Mouse (Mus musculus) hindbrain, embryonic 11.5 days (tissue): Measurements from ENCODE around the gene Atp1a4. TPM values are rescaled to one million over a fixed set of nuclear protein-coding genes. Genes with fewer than 3 reads are reported as not detected.

ENCODE experiments used
- ATAC-seq: fragments of 200-750 bp; cut with Nextera tagmentation; 2 replicates; pipeline ENCODE4 v1.8.0; 2017; ENCODE audit warnings: mild to moderate bottlenecking, moderate TSS enrichment, moderate library complexity; ENCODE audit not compliant: low FRiP score
- DNase-seq: peaks from one replicate; pipeline ENCODE4 v3.0.0-alpha.2; 2015; ENCODE audit warnings: low spot score
- H3K27ac ChIP-seq: fragments of 300-500 bp; sonication (generic); 2 replicates; pipeline ENCODE4 v1.5.1; 2014; ENCODE audit warnings: mild to moderate bottlenecking, low read depth, low read length
- H3K27me3 ChIP-seq: fragments of 300-500 bp; sonication (generic); 2 replicates; pipeline ENCODE4 v1.6.1; 2014; ENCODE audit warnings: mild to moderate bottlenecking, low read length, moderate library complexity, mixed read lengths; ENCODE audit not compliant: control insufficient read depth, insufficient read depth
- H3K36me3 ChIP-seq: fragments of 300-500 bp; sonication (generic); 2 replicates; pipeline ENCODE4 v1.6.1; 2014; ENCODE audit warnings: mild to moderate bottlenecking, low read length, moderate library complexity, mixed read lengths; ENCODE audit not compliant: control insufficient read depth, insufficient read depth
- H3K4me1 ChIP-seq: fragments of 300-500 bp; sonication (generic); replicated peaks from 2 replicates; pipeline ENCODE4 v1.6.1; 2014; ENCODE audit warnings: low read length, mixed read lengths; ENCODE audit not compliant: control insufficient read depth, insufficient read depth
- H3K4me2 ChIP-seq: fragments of 300-500 bp; sonication (generic); replicated peaks from 2 replicates; pipeline ENCODE4 v1.6.1; 2014; ENCODE audit warnings: mild to moderate bottlenecking, low read depth, low read length
- H3K4me3 ChIP-seq: fragments of 300-500 bp; sonication (generic); 2 replicates; pipeline ENCODE4 v1.5.1; 2014; ENCODE audit warnings: low read depth, low read length
- H3K9ac ChIP-seq: fragments of 300-500 bp; sonication (generic); 2 replicates; pipeline ENCODE4 v1.6.1; 2014; ENCODE audit warnings: low read depth, low read length
- H3K9me3 ChIP-seq: fragments of 300-500 bp; sonication (generic); 2 replicates; pipeline ENCODE4 v1.6.1; 2016; ENCODE audit warnings: low read length; ENCODE audit not compliant: control insufficient read depth
- WGBS: fragments of 180-500 bp; shearing (Covaris S2); extraction: QIAGEN DNeasy Blood & Tissue Kit; methylation state at CpG from one replicate; pipeline ENCODE4 v1.1.7; 2014; 5-methylcytosine and 5-hydroxymethylcytosine counted together
- polyA plus RNA-seq: library from polyadenylated mRNA; unstranded; fragments of >200 nt; fragmentation: Nextera tagmentation; extraction: Ambion mirVana; gene quantifications from 2 replicates; pipeline ENCODE4 v1.2.1, GENCODE M21; 2014

Atp1a4 gene
- polyA plus RNA-seq = 0.06 TPM in 1 of 2 replicates, not detected in the other

GRCm38 (mm10) chr1:172258314-172258713, at the start of gene Atp1a4:
Gene Atp1a4 (minus strand): TSS chr1:172258414.
- no peak within 1 kb of the TSS for H3K4me2 ChIP-seq
- no peak within 1 kb of the TSS for H3K4me3 ChIP-seq
- no peaks in the 10 kb centered on the region; the same call in 1 of the 2 replicates for H3K4me1 ChIP-seq
- 82% methylated on average over 6 of the region's 6 CpGs for WGBS
- H3K27me3 ChIP-seq = no peaks in the 10 kb centered on the region
- no peak within 1 kb of the TSS for H3K27ac ChIP-seq
- H3K9me3 ChIP-seq = no peaks in the 10 kb centered on the region
- no peak for DNase-seq
- H3K36me3 ChIP-seq = no peaks in the 10 kb centered on the region
- H3K9ac ChIP-seq = no peak within 1 kb of the TSS
- ATAC-seq = no peak

- ATAC-seq = no peak
- H3K4me1 ChIP-seq = peaks cover 10% of the 10 kb centered on the region; the same call in 1 of the 2 replicates
Measured at GRCm38 (mm10) chr1:172307936-172308335, 49.7 kb upstream of the Atp1a4 start.

GRCm38 (mm10) chr1:172306885-172307284, 48.7 kb upstream of the Atp1a4 start:
- no peak for ATAC-seq
- H3K27me3 ChIP-seq = no peaks in the 10 kb centered on the region
- no peaks in the 10 kb centered on the region for H3K9me3 ChIP-seq
- peaks cover 13% of the 10 kb centered on the region; the same call in 1 of the 2 replicates for H3K4me1 ChIP-seq
- H3K27ac ChIP-seq = no peak overlapping the region
- H3K36me3 ChIP-seq = no peaks in the 10 kb centered on the region
- DNase-seq = no peak
- H3K9ac ChIP-seq = no peak overlapping the region
- H3K4me3 ChIP-seq = no peak overlapping the region
- WGBS = 84% methylated on average over 6 of the region's 6 CpGs
- no peak overlapping the region for H3K4me2 ChIP-seq

More at GRCm38 (mm10) chr1:172307936-172308335, 49.7 kb upstream of the Atp1a4 start:
- no peak for DNase-seq
- Histone ChIP-seq H3K4me2 (no peak overlapping the region), H3K36me3 (no peaks in the 10 kb centered on the region), H3K27ac (0 out of 2 replicates have a peak overlapping the region, but pooled peaks have one; percentile 31), H3K4me3 (no peak overlapping the region), H3K9ac (no peak overlapping the region), H3K9me3 (no peaks in the 10 kb centered on the region), H3K27me3 (no peaks in the 10 kb centered on the region)
- WGBS = 61% methylated on average over 10 of the region's 10 CpGs

GRCm38 (mm10) chr1:172306196-172306595, 48.0 kb upstream of the Atp1a4 start:
- H3K4me3 ChIP-seq = no peak overlapping the region
- peaks cover 11% of the 10 kb centered on the region; the same call in 1 of the 2 replicates for H3K4me1 ChIP-seq
- DNase-seq = no peak
- H3K9ac ChIP-seq = no peak overlapping the region
- H3K4me2 ChIP-seq = no peak overlapping the region
- no peak for ATAC-seq
- H3K27me3 ChIP-seq = no peaks in the 10 kb centered on the region
- WGBS = 82% methylated on average over 4 of the region's 4 CpGs
- no peak overlapping the region for H3K27ac ChIP-seq
- no peaks in the 10 kb centered on the region for H3K36me3 ChIP-seq
- H3K9me3 ChIP-seq = no peaks in the 10 kb centered on the region

DNA sequence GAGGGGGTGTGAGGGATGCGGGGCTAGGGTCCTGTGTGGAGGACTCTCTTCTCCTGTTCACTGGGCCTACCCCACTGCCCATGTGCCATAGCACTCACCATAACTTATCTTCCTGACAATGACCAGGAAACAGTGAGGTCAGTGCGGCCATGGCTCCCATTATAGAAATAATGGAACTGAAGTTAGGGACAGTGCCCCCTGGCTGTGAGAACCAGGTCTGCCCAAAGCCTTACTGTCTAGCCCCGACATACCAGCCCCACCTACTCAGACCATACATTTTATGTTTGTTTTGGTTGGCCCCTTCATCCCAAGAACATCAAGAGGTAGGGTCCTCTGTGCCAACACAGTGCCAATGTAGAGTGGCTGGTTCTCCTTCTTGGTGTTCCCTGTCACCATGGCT, 47.4 kb upstream of the Atp1a4 start:
- peaks cover 9% of the 10 kb centered on the region; the same call in 1 of the 2 replicates for H3K4me1 ChIP-seq
- H3K36me3 ChIP-seq = no peaks in the 10 kb centered on the region
- no peak overlapping the region for H3K9ac ChIP-seq
- no peak overlapping the region for H3K4me2 ChIP-seq
- H3K9me3 ChIP-seq = no peaks in the 10 kb centered on the region
- WGBS = 82% methylated on average over 3 of the region's 3 CpGs
- ATAC-seq (no peak), DNase-seq (no peak)
- no peak overlapping the region for H3K27ac ChIP-seq
- H3K27me3 ChIP-seq = no peaks in the 10 kb centered on the region; the same call in 1 of the 2 replicates
- H3K4me3 ChIP-seq = no peak overlapping the region

- no peak for DNase-seq
- Histone ChIP-seq H3K36me3 (no peaks in the 10 kb centered on the region), H3K4me1 (peaks cover 9% of the 10 kb centered on the region; the same call in 1 of the 2 replicates), H3K4me2 (no peak overlapping the region), H3K4me3 (no peak overlapping the region), H3K9me3 (no peaks in the 10 kb centered on the region), H3K9ac (no peak overlapping the region), H3K27ac (no peak overlapping the region), H3K27me3 (no peaks in the 10 kb centered on the region; the same call in 1 of the 2 replicates)
- ATAC-seq = no peak
- 92% methylated on average over 2 of the region's 2 CpGs for WGBS
Measured at GRCm38 (mm10) chr1:172305153-172305552, 46.9 kb upstream of the Atp1a4 start.

DNA sequence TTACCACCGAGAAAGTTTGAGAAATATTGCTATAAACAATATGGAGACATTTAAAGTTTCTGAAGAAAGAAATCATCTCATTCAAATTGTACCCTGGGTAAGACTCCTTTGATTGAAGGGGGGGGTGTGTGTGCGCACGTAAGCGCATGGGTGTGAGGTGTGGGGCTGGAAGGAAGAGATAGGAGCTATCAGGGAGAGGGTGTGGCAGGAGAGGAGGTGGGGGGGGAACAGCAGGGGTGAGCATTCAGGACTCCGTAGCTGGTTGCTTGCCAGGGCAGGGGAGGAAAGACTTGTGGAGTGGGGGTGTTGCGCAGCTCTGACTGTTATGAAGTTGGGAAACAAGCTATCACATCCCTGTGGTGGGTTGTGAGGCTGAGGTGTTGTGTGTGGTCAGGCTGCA, 46.2 kb upstream of the Atp1a4 start:
- DNase-seq (no peak), ATAC-seq (no peak)
- WGBS = 72% methylated on average over 6 of the region's 6 CpGs
- Histone ChIP-seq H3K9ac (no peak overlapping the region), H3K36me3 (no peaks in the 10 kb centered on the region), H3K4me3 (no peak overlapping the region), H3K4me2 (no peak overlapping the region), H3K9me3 (no peaks in the 10 kb centered on the region), H3K27ac (no peak overlapping the region), H3K27me3 (no peaks in the 10 kb centered on the region; the same call in 1 of the 2 replicates), H3K4me1 (peaks cover 9% of the 10 kb centered on the region; the same call in 1 of the 2 replicates)

DNA sequence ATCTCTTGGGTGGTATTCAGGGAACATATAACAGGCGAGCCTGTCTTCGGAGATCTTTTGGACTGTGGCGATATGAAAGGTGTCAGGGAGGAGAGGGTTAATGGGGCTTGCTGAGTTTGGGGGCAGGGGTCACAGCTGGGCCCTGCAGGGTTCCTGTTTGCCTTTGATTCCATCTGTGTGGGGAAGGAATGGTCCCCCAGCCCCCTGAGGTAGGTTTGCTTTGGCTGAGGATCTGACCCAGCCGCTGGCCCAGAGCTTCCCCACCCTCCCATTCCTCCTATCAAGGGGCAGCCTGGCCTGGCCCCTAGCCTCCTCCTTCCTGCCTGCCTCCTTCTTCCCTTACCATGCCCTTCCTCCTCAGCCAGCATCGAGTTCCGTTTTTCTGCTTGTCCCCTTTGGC, 44.6 kb upstream of the Atp1a4 start:
- Histone ChIP-seq H3K4me3 (no peak overlapping the region), H3K9ac (no peak overlapping the region), H3K36me3 (no peaks in the 10 kb centered on the region), H3K27me3 (no peaks in the 10 kb centered on the region; the same call in 1 of the 2 replicates), H3K4me2 (no peak overlapping the region; the same call in 1 of the 2 replicates), H3K4me1 (peaks cover 12% of the 10 kb centered on the region; the same call in 1 of the 2 replicates), H3K27ac (no peak overlapping the region), H3K9me3 (no peaks in the 10 kb centered on the region)
- DNase-seq (peak; percentile 61), ATAC-seq (peak; percentile 22; the same call in 1 of the 2 replicates)
- WGBS = 3% methylated on average over 6 of the region's 6 CpGs

- H3K27me3 ChIP-seq = no peaks in the 10 kb centered on the region; the same call in 1 of the 2 replicates
- peaks cover 15% of the 10 kb centered on the region; the same call in 1 of the 2 replicates for H3K4me1 ChIP-seq
- WGBS = 50% methylated on average over 3 of the region's 3 CpGs
- H3K9ac ChIP-seq = no peak overlapping the region
- H3K36me3 ChIP-seq = no peaks in the 10 kb centered on the region
- DNase-seq (no peak), ATAC-seq (no peak)
- H3K9me3 ChIP-seq = no peaks in the 10 kb centered on the region
- H3K27ac ChIP-seq = no peak overlapping the region
- no peak overlapping the region for H3K4me2 ChIP-seq
- H3K4me3 ChIP-seq = no peak overlapping the region
Measured at GRCm38 (mm10) chr1:172302311-172302710, 44.1 kb upstream of the Atp1a4 start.
